In genomic region chr9:115564366-115564765, GRCm38 (mm10) we compare ENCODE assay signal across 28 mouse cellular contexts.
DNase-seq lines count a peak whose midpoint lies in the region; ATAC-seq and TF ChIP-seq lines count a peak whose summit lies in the region.
"Had no signal": no experiment of that assay in that cellular context is flagged by ENCODE, and none has a peak within 500 bp of the region (broad histone marks: within the 10 kb centered on the region; RNA-seq: fewer than 3 reads in every experiment).

No protein-coding gene starts in this region.

- no peaks in the 10 kb centered on the region; the same call in 1 of the 2 replicates for H3K9me3 ChIP-seq in forebrain, embryonic 11.5 days (ENCODE audit: control insufficient read depth, low read length)
- H3K9me3 ChIP-seq in forebrain, embryonic 15.5 days, result no peaks in the 10 kb centered on the region

- H3K36me3 ChIP-seq in forebrain, embryonic 11.5 days (ENCODE audit: control insufficient read depth, insufficient read depth, low read length), result no peaks in the 10 kb centered on the region
- no peaks in the 10 kb centered on the region for H3K36me3 ChIP-seq in forebrain, embryonic 15.5 days
- H3K36me3 ChIP-seq: embryonic facial prominence, embryonic 12.5 days; forebrain, embryonic 10.5 days; G1E; heart, embryonic 13.5 days had no signal

- no peak overlapping the region for H3K4me2 ChIP-seq in forebrain, embryonic 11.5 days (ENCODE audit: low read depth, low read length, severe bottlenecking)
- no peak overlapping the region for H3K4me2 ChIP-seq in forebrain, embryonic 15.5 days (replicated peaks)
- H3K4me2 ChIP-seq: embryonic facial prominence, embryonic 12.5 days; heart, embryonic 13.5 days; hindbrain, embryonic 14.5 days had no signal

- no peak overlapping the region for H3K9ac ChIP-seq in forebrain, embryonic 11.5 days (ENCODE audit: low read length)
- H3K9ac ChIP-seq in forebrain, embryonic 15.5 days (replicated peaks), result no peak overlapping the region
- H3K9ac ChIP-seq: embryonic facial prominence, embryonic 12.5 days; heart, embryonic 13.5 days; hindbrain, embryonic 14.5 days; liver, embryonic 14.5 days had no signal

- TF ChIP-seq CTCF in layer of hippocampus, adult 2 months (conservative IDR thresholded peaks at IDR 0.05), result no peak

- DNase-seq in forebrain, embryonic 11.5 days (ENCODE audit: low spot score), result no peak
- peak; percentile 24 to 32 for DNase-seq in layer of hippocampus, adult 2 months (ENCODE audit: low spot score in 2 of 2)
- DNase-seq in layer of hippocampus, postnatal 10 days (ENCODE audit: low spot score in 2 of 2), result no peak
- DNase-seq in right cerebral cortex, adult 2 months (ENCODE audit: low spot score in 2 of 2), result peak; percentile 34 to 42
- no peak for DNase-seq in right cerebral cortex, postnatal 4 days
- no peak for DNase-seq in thymus, postnatal 10 days (ENCODE audit: low spot score in 2 of 2)
- DNase-seq: adrenal gland, adult 8-10 months; cerebellum, adult 11 months; cerebellum, adult 9-10 months; cerebellum, postnatal 36 days; gastrocnemius, postnatal 10 days; heart, postnatal 10 days; kidney, adult 9 months; kidney, postnatal 10 days; liver; lung, adult 2 months; lung, postnatal 10 days; midbrain, embryonic 14.5 days; thymus, postnatal 14 days had no signal

- H3K4me1 ChIP-seq in forebrain, embryonic 11.5 days (replicated peaks; ENCODE audit: control insufficient read depth, insufficient read depth, low read length), result 0 out of 2 replicates have a peak, but pooled peaks cover 2% of the 10 kb centered on the region
- no peaks in the 10 kb centered on the region for H3K4me1 ChIP-seq in forebrain, embryonic 15.5 days
- H3K4me1 ChIP-seq: heart, embryonic 13.5 days had no signal

- ATAC-seq in forebrain, embryonic 11.5 days (replicated peaks; ENCODE audit: low FRiP score), result peak; percentile 33; the same call in 1 of the 2 replicates
- ATAC-seq in forebrain, embryonic 15.5 days (replicated peaks), result no peak
- ATAC-seq: intestine, postnatal 0 days had no signal

- 56% methylated on average over 1 of the region's 1 CpGs for WGBS in forebrain, embryonic 11.5 days
- 28% methylated on average over 1 of the region's 1 CpGs for WGBS in forebrain, embryonic 15.5 days

- no peak overlapping the region for H3K4me3 ChIP-seq in forebrain, embryonic 11.5 days (ENCODE audit: low read depth, low read length)
- no peak overlapping the region for H3K4me3 ChIP-seq in forebrain, embryonic 15.5 days
- H3K4me3 ChIP-seq in layer of hippocampus, adult 2 months, result no peak overlapping the region
- H3K4me3 ChIP-seq: embryonic facial prominence, embryonic 12.5 days; forebrain, embryonic 10.5 days; heart, embryonic 13.5 days had no signal

- no peak overlapping the region for H3K27ac ChIP-seq in forebrain, embryonic 11.5 days (ENCODE audit: low read depth, low read length)
- H3K27ac ChIP-seq in forebrain, embryonic 15.5 days (replicated peaks), result no peak overlapping the region
- H3K27ac ChIP-seq in layer of hippocampus, adult 2 months, result no peak overlapping the region
- H3K27ac ChIP-seq: embryonic facial prominence, embryonic 12.5 days; forebrain, embryonic 10.5 days; heart, embryonic 13.5 days; hindbrain, embryonic 14.5 days; liver, embryonic 14.5 days; macrophage had no signal

- H3K27me3 ChIP-seq in forebrain, embryonic 11.5 days (ENCODE audit: control insufficient read depth, insufficient read depth, low read length), result no peaks in the 10 kb centered on the region
- H3K27me3 ChIP-seq in forebrain, embryonic 15.5 days, result no peaks in the 10 kb centered on the region
- H3K27me3 ChIP-seq: embryonic facial prominence, embryonic 12.5 days; heart, embryonic 13.5 days had no signal

Comparison
In these comparisons a context has a peak if more than half of its experiments do, and no peak if none do; other contexts are left out.
1. DNase-seq: peak in layer of hippocampus, adult 2 months (2 of 2) and right cerebral cortex, adult 2 months (2 of 2); none in forebrain, embryonic 11.5 days (single experiment), layer of hippocampus, postnatal 10 days (0 of 2), right cerebral cortex, postnatal 4 days (single experiment) and thymus, postnatal 10 days (0 of 2).